Mouse (Mus musculus): ENCODE measurements around the gene Spire2.
"Not testable (repeated sequence)": the region's sequence is repeated elsewhere in the genome, so short reads cannot be mapped to it uniquely, and the experiment has no call there.

Spire2 gene

DNA sequence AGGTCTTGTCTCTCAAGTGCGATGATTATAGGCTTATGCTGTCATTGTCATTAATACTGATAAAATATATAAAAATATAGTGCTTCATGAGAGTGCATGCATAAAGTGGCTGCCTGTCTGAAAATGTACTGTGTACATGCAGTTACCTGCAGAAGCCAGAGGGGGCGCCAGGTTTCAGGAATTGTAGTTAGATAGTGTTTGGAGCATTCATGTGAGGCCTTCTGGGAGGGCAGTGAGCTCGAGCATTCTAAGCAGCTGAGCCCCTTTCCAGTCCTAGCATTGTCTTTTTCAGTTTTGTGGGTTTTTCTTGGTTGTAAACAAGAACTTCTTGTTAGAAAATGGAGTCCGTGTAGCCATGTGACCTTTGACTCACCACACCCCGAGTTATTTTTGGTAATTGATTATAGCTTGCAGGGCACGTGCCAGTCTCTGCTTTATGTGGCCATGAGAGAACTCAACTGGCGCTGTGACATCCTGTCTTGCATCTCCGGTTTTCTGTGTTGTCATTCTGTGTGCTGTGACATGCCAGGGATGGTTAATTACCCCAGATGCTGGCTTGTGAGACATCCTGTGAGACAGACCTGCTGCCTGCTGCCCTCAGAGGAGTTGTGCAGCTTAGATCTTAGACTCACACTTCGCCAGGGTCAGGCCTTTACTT, 52.5 kb downstream of the Spire2 start:
- no peak for DNase-seq

DNA sequence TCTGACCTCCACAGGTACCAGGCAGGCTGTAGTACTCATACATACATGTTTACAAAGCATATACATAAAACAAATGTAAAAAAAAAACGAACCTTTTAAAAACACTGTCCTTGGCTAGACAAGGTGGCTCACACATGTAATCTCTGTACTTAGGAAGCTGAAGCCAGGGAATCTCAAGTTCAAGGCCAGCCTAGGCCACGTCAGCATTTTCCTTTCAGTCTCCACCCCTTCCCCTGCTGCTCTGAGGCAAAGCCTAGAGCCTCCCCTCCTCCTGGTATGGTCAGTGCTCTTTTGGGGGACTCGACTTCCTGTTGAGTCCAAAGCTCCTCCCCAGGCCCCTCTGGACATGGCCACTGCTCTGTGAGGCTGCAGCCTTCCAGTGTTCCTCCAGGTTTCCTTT, 54.5 kb downstream of the Spire2 start:
- DNase-seq, result no peak

DNA sequence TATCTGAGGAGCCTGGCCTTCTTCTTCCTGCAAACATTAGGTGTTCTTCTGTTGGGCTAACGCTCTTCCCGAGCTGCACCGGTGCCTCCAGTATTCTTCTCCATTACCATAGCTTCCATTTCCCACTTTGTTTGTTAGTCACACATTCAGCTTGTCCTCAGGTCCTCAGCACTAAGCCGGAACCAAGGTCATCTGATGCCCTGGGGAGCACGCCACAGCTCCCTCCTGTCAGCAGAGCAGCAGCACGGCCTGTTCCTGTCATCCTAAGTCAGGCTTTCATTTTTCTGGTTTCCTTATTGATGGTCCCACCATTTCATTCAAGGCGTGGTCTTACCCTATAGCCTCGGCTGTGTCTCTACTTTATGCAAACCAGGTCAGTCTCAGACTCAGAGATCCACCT, 55.3 kb downstream of the Spire2 start:
- no peak for DNase-seq

DNA sequence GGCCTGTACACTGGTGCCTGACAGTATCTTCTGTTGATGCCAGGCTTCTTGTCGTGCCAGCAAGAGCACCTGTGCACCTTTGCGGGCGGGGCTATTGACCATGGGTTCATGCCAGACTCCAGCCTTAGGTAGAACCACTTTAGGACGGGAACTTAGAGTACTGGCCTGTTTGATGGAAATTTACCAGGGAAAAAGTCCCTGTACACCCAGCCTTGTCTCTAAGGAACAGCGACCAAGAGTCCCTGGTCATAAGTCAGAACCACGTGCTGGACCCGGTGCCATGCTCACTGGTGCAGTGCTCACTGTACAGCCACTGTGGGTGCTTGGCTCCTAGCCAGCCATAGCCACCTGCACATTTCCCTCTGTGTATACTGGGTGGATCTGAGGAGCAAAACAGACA, 56.5 kb downstream of the Spire2 start:
- DNase-seq, result peak; percentile 66 to 70

DNA sequence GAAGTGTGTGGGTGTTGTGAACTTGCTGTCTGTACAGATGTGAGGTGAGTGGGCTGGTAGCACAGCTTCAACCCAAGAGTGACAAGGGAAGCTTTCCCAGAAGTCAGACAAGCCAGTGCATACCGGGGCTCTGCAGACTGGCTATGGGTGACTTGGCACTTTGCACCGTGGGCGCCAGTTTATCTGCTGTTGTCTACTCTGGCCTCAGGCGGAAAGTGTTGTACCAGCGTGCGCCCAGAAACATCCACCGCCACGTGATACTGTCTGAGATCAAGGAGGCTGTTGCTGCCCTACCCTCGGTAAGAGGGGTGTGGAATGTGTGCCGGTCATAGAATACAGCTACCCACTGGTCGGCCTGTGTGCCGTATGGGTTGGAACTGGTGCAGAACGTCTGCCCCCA, 65.8 kb downstream of the Spire2 start:
- DNase-seq, result no peak

DNA sequence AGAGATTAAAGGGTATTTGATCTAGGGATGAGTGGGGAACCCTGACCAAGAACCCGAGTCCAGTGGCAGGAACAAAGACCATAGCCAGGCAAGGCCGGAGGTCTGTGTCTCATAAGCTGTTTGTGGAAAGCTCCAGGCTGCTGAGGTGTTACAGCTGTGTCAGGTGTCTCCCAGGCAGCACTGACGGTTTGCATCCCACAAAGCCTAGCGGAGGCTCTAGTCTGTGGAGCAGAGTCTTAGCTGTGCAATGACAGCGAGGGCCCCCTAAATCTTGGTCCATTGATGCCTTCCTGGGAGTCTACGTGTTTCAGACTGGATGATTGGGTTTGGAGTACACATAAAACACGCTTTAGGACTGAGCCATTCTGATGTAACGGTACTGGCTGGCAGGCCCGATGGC, 69.4 kb downstream of the Spire2 start:
- DNase-seq, result no peak

DNA sequence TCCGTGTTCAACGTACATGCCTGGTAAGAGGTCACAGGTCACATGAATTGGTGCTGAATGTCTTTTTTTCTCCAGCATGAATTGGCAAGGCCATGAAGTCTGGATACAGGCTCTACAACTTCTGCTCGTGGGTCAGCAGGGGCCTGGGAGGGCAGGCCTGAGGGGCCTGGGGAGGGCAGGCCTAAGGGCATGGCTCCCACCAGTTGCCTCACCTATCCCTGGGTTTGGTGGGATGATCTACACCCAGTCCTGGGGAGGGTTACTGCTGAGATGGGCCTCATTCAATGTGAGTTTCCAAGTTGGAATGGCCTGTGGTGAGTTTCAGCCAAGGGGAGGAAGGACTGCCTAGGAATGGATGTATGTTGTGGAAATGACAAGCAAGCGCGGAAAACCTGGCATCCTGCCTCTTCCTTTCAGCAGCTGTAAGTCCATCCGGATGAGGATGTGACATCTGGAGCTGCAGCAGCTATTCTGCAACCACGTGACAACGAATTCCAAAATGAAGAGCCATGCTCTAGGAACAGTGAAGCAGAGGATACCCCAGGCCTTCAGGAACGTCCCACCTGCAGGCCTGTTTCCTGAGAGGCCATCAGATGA, 70.3 kb downstream of the Spire2 start:
- DNase-seq, result peak in 1 of 2 experiments; percentile 2

DNA sequence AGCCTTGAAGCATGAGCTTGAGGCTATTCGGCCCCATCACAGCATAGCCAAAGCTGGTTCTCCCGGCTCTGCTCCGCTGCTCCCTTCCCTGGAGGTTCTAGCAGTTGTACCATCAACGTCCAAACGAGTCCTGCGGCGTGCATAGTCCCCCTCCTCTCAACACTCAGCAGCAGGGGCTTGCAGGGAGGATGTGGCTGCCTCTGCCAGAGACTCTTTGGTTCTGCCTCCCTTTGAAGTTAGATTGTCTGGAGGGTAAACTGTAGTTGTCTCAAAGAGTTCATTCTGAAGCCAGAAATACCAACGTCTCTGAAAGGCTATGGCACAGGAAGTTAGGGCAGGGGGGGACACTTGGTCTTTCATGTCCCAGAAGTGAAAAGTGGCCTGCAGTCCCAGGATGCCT, 72.0 kb downstream of the Spire2 start:
- peak in 1 of 2 experiments; percentile 2 for DNase-seq

DNA sequence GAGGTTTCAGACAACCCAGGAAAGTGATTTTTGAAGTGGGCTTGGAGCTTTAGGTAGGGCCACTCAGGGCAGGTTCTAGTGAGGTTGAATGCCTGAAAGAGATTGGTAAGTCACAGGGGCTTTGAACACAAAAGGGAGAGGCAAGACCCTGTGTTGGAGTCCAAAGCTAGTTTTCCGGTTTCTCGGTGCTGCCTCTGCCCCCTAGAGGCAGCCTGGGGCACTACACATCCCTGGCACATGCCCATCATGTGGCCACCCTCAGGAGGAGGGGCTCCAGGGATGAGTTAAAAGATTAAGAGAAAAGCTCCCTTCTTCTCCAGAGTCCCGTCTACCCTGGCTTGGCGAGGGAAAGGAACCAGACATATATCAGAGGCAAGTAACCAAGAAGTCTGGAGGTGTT, 74.3 kb downstream of the Spire2 start, which contains the start of gene Mc1r:
TSS of gene Mc1r (plus strand) at position 322 of the 400 bp plus-strand sequence.
- peak; percentile 73 to 76 for DNase-seq

DNA sequence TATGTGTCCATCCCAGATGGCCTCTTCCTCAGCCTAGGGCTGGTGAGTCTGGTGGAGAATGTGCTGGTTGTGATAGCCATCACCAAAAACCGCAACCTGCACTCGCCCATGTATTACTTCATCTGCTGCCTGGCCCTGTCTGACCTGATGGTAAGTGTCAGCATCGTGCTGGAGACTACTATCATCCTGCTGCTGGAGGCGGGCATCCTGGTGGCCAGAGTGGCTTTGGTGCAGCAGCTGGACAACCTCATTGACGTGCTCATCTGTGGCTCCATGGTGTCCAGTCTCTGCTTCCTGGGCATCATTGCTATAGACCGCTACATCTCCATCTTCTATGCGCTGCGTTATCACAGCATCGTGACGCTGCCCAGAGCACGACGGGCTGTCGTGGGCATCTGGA, 75.1 kb downstream of the Spire2 start:
- DNase-seq, result no peak

DNA sequence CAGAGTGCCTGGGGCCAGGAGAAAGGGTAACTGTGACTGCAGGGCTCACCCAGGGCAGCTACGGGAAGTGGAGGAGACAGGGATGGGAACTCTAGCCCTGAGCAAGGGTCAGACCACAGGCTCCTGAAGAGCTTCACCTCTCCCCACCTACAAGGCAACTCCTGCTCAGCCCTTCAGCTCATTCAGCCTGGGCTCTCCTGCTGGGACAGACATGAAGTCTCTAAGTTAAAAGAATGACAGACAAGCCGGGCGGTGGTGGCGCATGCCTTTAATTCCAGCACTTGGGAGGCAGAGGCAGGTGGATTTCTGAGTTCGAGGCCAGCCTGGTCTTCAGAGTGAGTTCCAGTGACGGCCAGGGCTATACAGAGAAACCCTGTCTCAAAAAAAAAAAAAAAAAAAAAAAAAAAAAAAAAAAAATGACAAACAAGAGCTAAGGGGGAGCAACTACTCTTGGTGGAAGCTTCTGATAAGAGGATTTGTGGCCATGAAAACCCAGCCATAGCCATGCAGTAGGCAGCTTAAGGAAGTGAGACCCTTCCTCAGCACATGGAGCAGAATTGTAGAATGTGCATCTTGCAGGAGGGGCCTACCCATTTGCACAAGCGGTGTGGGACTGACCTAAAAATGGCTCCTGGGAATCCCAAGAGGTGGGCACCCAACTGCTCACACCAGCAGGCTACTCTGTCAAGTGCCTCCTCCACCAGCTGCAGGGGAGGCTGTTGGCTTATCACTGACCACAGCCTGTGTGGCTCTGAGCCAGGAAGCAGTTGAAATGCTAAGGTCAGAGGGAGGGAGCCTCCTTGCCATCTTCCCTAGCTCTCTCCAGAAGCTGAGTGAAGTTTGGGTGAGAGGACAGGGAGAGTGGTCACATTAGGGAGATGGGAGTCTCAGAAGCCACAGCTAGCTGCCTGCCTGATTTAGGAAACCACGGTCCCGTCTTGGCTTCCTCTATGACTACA, 76.4 kb downstream of the Spire2 start:
- no peak for DNase-seq

DNA sequence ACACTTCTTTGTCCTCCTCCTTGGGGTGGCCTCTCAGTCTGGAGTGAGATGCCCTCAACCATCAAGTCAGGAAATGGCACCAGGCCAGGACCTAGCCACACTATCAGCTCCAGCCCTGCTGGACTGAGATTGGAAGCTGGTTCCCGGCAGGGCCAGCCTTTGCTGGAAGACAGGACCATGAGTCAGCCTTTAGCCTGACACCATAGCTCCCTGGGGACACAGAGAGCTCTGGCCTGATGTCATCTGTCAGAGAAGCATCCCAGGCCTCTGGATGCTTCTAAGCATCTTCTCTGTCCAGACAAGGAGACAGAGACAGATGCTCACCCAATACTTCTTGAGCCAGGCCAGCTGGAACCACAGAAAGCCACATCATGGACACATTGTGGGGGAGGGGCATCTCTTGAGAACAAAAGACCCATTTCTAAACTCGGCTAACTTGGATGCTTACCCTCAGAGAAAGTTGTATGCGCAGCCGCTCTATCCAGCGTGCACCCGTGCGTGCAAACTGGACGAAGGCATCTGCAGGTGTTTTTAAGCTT, 77.6 kb downstream of the Spire2 start:
- peak; percentile 43 to 56 for DNase-seq

DNA sequence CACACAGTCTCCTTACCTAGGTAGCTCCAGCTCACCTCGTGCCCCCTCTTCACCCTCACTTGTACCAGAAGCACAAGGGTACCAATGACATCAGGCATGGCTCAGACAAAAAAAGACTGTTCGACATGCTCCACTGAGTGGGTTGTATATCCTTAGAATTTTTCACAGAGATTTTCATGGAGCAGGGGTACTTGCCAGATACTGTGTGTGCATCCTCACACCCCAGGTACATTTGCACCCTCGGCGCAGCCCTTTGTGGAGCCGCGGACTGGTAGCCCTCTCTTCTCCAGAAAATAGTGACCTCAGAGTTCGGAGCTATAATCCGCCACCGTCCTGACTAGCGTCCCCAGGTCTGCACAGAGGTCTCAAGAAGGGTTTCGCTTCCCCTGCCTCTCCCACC, 78.3 kb downstream of the Spire2 start:
- DNase-seq, result peak in 1 of 2 experiments; percentile 33

DNA sequence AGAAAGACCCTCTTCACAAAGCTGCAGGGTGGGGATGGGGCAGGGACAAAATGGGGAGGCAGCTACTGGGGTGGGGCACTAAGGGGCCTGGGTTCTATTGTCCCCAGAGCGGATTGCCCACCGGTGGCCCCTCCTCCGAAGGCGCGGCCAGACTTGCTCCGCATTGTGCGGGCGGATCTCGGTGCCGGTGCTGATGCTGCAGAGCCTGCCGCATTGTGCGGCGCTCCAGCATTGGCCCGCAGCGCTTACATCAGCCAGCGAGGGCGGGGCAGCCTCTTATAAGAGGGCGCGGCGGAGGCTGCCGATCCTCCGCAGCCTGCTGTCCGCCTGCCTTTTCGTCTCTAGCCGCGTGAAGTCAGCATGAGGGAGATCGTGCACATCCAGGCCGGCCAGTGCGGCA, 78.7 kb downstream of the Spire2 start, which contains the start of gene Tubb3:
TSS of gene Tubb3 (plus strand) at position 179 of the 400 bp plus-strand sequence.
- peak; percentile 94 for DNase-seq

DNA sequence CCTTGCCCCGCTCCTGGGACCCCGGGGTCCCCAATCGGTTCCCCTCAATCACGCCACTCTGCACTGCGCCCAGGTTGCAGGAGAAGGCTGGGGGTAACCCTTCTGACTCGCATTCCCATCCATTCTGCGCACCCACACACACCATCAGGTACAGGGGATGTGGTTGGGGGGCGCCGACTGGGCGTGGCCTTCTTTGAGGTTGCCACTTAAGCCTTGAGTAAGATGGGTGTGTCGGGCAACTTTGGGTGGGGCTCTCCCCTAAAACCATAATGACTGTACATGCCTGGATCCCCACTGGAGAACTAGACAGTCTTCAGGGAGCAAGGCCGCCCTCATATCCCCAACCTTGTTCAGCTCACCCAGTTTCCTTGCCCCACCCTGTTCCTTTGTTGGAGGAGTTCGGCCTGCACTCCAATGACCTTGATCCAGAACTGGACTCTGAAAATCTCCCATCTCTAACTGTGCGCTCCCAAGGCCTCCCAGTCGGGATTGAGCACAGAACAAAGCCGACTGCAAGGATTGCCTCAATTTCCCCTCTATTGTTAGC, 79.3 kb downstream of the Spire2 start:
- peak in 1 of 2 experiments; percentile 31 for DNase-seq

DNA sequence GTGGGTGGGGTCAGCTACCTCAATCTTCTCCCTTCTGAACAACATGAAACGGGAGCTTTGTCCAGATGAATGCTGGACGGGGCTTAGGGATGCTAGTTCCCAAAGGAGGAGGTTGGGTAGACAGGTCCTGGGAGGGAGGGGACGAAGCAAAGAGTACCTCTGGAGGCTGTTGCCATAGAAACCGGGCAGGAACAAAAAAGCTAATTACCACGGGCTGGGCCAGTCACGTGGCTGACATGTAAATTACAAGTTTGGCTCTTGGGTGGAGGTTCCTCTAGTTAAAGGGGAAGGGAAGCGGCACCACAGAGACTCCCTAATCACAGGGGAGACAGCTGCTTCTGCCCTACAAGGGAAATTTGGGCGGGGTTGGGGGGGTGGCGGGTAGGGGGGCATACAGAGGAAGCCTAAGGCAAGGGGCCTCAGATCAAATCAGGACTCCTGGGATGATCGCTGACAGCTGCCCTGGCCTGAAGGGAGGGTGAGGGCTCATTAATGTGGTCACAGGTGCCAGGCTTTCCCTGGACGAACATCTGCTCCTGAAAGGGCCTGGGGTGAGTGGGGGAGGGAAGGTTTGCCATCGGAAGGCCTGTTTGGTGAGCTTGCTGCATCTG, 80.2 kb downstream of the Spire2 start:
- peak; percentile 43 to 55 for DNase-seq

DNA sequence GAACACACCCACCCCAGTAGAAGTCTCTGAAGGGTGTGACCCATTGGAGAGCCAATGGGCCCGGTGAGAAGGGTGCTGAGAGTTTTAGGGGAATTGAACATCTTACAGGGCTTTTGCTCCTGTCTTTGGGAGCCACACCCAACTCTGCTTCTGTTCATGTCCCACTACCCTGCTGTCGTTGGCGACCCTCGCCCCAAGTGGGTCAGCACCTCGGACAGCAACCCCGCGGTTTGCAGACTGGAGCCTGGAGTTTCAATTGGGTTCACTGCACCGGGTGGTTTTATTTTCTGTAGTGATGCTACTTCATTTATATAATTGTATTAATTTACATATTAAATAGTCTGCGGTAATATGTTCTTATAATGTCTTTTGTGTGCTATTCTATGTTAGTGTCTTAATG, 81.7 kb downstream of the Spire2 start:
- DNase-seq, result no peak

DNA sequence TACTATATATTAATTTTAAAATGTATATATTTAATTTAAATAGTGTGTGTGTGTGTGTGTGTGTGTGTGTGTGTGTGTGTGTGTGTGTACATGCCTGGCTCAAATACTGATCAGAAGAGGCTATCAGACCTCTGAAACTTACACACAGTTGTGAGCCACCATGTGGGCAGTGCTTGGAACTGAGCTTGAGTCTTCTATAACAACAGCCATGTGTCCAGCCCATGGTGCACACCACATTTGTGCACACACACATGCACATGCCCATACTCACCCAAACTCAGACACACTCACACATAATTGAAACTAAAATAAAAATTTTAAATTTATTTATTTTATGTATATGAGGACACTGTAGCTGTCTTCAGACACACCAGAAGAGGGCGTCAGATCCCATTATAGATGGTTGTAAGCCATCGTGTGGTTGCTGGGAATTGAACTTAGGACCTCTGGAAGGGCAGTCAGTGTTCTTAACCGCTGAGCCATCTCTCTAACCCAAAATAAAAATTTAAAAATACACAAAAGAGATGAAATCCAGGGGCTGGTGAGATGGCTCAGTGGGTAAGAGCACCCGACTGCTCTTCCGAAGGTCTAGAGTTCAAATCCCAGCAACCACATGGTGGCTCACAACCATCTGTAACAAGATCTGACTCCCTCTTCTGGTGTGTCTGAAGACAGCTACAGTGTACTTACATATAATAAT, 82.6 kb downstream of the Spire2 start:
- DNase-seq, result not testable (repeated sequence)

DNA sequence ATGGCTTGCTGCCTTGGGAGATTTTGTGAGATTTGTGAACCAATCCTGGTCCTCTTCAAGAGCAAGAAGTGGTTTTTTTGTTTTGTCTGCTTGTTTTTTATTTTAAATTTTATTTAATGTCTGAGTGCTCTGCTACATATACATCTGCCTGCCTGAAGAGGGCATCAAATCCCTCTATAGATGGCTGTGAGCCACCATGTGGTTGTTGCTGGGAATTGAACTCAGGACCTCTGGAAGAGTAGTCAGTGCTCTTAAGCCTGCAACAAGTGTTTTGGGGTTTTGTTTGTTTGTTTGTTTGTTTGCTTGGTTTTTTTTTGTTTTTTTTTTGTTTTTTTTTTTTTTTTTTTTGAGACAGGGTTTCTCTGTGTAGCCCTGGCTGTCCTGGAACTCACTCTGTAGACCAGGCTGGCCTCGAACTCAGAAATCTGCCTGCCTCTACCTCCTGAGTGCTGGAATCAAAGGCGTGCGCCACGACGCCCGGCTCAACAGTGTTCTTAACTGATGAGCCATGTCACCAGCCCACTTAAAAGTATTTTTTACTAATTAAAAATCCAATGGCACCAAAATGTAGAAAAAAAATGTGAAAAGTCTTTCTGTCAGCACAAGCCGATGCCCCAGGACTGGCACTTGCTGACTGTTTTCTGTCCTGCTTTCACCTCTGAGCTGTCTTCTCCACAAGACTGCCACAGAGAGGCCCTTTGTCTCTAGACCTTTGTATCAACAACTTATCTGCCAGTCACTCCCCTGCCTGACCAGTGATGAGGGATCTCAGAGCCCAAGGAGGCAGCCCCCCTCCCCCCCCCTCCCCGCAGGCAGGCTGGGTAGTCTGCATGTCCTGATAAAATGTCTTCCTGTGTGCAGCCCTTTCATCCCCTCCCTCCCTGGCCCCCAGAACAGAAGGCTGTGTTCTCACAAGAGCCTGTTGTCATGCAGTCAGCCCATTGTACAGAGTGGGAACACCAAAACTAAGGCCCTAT, 83.7 kb downstream of the Spire2 start:
- DNase-seq, result no peak

DNA sequence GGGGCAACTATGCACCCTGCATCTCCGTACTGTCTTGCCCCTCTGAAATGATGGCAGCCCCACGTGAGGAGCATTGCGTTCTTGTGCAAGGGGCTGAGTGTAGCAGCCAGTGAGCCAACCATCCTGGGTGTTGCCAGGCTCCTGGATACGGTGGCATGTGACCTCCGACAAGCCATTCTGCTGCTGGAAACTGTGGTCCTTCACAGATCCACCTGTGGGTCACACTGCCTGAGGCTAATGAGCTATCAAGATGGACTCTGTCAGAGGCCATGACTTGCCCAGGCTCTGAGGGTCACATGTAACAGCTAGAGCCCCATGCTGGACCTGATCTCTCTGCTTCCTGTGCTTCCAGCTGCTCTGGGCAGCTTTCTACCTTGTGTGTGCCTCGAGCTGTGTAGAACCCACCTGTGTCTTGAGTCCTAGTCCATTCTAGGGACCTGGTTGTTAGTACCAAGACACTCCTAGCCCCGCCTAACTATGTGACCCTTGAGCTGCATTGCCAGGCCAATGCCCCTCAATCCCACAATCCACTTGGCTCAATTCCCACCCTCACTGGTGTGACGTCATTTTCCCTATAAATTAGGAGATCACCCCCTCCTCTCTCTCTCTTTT, 84.5 kb downstream of the Spire2 start:
- DNase-seq, result no peak

All from cerebellum, postnatal 36 days (tissue).